Mouse (Mus musculus) induced T-regulatory cell, adult 2 months (primary cell): ENCODE measurements at regions not wholly inside any gene's neighbourhood (a gene's known extent, or its start where the extent isn't known, plus 50 kb on each side); places are given as distances from the start of the nearest gene placed in this dataset.
"Not testable (repeated sequence)": the region's sequence is repeated elsewhere in the genome, so short reads cannot be mapped to it uniquely, and the experiment has no call there.

Source experiments
- DNase-seq: peaks from one replicate; pipeline ENCODE4 v3.0.0-alpha.2; 2012; ENCODE audit warnings: low read depth

DNA sequence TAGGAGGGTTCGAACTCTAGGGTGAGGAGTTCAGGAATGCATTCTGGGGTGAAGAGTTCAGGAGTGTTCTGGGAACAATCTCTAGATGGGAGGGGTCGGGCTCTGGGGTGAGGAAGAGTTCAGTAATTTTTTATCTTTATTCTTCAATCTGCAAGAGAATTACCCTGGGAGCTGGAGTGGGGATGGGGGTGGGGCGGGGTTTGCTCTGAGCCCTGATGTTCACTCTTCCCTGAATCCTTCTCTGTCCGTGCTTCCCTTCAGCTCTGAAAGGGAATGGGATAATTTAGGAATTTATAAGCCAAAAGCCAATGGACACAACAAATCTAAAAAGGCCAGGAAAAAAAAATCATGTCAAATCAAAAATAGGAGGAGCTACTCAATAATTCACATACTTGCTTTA lies 122.8 kb upstream of the Trim24 start:
- not testable (repeated sequence) for DNase-seq

DNA sequence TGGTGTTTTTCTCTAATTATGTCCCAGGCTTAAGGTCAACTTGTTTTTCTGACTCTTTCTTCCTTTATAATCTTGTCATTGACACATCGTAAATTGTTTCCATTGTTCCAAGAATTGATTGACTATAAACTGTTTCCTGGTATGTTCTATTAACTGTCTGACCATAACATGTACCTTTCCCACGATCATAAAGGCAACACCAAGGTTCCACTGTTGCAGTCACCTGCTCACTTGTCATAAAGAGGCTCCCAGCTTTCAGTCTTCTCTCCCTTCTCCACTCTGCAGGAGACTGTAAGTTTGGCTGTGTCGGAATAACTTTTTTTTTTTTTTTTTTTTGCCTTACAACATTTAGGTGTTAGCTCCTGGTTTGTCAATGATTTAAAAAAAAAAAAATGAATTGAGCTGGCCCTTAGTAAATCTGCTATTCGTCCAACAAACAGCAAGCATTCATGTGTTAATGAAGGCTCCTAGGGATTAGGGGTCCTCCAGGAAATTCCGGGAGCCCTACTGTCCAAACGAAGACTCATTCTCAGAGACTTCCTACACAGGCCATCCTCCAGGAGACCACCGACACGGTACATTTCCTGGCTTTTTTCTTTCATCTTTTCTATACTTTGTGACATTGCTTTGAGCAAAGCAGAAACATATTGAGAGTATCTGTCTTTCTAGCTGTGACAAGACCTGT lies 122.2 kb upstream of the Trim24 start:
- no peak for DNase-seq

GRCm38 (mm10) chr6:37749016-37749415 lies 121.6 kb upstream of the Trim24 start:
- DNase-seq = no peak

- DNase-seq = no peak
Observed at GRCm38 (mm10) chr6:37750271-37750670, 120.3 kb upstream of the Trim24 start.

- DNase-seq = no peak
Observed at GRCm38 (mm10) chr6:37751701-37752100, 118.9 kb upstream of the Trim24 start.

DNA sequence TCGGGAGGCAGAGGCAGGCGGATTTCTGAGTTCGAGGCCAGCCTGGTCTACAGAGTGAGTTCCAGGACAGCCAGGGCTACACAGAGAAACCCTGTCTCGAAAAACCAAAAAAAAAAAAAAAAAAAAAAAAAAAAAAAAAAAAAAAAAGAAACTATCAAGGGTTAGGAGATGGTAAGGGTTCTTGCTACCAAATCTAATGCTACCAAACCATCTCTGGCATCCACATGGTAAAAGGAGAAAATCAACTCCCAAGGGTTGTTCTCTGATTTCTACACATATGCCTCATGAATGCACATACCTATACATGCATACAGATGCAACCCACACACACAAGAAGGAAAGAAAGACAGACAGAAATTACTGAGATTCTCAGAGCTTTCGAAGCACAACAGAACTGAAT lies 109.6 kb upstream of the Trim24 start:
- not testable (repeated sequence) for DNase-seq

DNA sequence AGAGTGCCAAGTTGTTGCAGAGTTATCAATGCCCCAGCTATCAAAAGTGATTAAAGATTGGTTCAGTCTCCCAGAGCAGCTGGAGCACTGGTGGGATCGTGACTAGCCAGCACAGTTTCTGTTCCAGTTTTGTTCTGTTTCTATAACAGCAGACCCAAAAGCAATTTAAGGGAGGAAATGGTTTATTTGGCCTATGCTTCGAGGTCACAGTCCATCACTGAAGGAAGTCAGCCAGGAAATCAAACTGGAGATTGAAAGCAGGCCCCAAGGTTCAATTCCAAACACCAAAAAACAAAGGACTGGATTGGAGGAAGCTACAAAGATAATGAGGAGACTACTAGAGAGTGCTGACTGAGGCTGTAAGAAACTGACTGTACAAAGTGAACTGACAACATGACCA lies 107.6 kb upstream of the Trim24 start:
- no peak for DNase-seq

- no peak for DNase-seq
Observed at GRCm38 (mm10) chr6:37767690-37768089, 102.9 kb upstream of the Trim24 start.

GRCm38 (mm10) chr6:37773294-37773693 lies 97.3 kb upstream of the Trim24 start:
- DNase-seq = no peak

DNA sequence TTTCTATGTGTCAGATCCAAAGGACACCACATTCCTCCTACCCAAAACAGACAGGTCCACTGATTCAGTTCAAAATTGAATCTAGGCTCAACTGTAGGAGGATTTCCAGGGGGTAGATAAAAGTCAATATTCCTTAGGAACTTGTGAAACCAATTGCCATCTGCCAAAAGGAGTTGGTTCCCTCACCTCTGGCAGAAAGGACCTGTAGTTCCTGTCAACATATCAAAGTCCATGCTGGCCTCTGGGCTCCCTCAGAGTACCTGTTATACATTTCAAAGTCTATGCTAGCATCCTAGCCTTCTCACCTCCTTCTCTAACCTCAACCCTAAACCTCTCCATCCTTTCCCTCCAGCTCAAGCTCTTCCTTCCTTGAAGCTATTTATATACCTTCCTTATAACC lies 95.5 kb upstream of the Trim24 start:
- DNase-seq = no peak

DNA sequence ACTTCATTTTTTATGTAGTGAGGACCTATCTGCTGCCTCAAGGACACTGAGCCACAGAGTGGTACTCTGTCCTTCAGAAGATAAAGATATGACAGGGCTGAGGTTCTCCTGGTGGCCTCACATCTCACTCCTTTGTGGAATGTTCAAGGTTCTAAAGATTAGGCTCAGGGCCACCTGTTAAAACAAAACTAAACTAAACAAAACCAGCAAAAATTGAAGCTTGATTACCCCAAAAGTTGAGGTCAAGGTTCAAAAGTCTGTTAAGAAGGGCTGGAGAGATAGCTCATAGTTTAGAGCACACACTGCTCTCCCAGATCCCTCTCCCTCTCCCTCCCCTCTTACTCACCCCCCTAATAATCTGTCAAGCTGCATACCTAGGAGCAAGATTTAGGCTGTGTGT lies 90.7 kb upstream of the Trim24 start:
- no peak for DNase-seq

GRCm38 (mm10) chr6:37781894-37782293 lies 88.7 kb upstream of the Trim24 start:
- no peak for DNase-seq

- peak; percentile 4 for DNase-seq
Observed at GRCm38 (mm10) chr6:37785280-37785679, 85.3 kb upstream of the Trim24 start.

- peak; percentile 32 for DNase-seq
Observed at GRCm38 (mm10) chr6:37785741-37786140, 84.9 kb upstream of the Trim24 start.

DNA sequence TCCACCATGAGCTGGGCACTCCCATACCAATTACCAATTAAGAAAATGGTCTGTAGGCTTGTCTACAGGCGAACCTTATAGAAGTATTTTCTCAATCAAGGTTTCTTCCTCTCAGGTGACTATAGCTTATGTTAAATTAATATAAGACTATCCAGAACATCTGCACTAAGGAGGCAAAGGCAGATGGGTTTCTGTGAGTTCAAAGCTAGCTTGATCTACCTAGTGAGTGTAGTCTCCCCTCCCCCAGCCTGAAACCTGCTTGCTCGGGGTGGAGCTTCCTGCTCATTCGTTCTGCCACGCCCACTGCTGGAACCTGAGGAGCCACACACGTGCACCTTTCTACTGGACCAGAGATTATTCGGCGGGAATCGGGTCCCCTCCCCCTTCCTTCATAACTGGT lies 82.8 kb upstream of the Trim24 start:
- not testable (repeated sequence) for DNase-seq

DNA sequence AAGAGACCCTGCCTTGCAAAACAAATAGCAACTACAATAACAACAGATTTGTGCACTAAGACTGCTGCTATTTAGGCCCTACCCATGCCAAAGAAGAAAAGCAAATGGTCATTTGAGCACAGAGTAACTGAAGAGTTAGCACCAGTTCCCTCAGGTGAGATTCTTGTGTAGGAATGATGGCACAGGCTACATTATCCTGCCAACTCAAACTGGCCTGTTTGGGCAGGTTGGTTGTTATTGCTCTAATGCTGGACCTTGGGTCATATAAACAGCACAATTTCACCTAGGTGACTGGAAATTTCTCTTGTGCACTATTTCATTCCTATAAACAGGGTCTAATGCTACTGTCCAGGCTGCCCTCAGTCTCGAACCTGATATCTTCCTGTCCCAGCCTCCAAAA lies 79.7 kb upstream of the Trim24 start:
- DNase-seq = no peak

GRCm38 (mm10) chr6:37794211-37794610 lies 76.4 kb upstream of the Trim24 start:
- no peak for DNase-seq

GRCm38 (mm10) chr6:37795001-37795400 lies 75.6 kb upstream of the Trim24 start:
- DNase-seq = no peak

- DNase-seq = no peak
Observed at GRCm38 (mm10) chr6:37803231-37803630, 67.4 kb upstream of the Trim24 start.

DNA sequence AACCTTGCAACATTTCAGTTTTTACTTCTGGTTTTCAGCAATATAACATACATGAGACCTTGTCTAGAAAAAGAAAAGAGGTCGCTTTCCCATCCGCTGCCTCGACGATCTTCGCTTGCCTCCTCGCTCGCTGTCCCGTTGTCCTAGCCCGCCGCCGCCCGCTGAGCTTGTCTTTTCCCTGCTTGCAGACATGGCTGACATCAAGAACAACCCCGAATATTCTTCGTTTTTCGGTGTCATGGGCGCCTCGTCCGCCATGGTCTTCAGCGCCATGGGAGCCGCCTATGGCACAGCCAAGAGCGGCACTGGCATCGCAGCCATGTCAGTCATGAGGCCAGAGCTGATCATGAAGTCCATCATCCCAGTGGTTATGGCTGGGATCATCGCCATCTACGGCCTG lies 64.7 kb upstream of the Trim24 start:
- DNase-seq = not testable (repeated sequence)

DNA sequence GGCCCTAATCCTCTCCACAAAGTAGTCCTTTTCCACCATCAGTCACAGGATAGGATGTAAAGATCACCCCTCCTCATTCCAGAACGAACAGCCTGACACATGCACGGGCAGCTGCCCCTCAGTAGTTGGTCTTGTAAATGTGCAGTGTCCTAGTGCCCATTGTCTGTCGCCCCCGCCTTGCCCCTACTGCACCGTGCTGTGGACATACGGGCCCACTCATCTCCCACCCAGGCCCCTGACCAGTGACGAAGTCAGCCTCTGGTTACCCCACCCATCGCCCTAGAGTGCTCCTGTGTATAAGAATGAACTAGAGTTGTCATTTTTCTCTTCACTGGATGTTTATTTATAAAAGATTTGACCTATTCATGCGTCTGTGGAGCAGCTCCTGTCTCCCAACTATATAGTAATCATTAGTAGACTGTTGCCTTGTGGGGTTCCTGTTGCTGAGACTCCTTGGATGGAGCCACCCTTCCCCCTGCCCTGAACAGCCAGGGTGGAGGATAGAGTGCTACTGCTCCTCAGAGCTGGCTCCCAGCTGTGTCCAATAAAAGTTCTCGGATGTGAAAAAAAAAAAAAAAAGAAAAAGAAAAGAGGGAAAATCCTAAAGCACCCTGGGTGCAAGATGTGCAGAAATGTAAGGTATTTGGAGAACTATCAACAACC lies 64.0 kb upstream of the Trim24 start:
- DNase-seq = not testable (repeated sequence)

DNA sequence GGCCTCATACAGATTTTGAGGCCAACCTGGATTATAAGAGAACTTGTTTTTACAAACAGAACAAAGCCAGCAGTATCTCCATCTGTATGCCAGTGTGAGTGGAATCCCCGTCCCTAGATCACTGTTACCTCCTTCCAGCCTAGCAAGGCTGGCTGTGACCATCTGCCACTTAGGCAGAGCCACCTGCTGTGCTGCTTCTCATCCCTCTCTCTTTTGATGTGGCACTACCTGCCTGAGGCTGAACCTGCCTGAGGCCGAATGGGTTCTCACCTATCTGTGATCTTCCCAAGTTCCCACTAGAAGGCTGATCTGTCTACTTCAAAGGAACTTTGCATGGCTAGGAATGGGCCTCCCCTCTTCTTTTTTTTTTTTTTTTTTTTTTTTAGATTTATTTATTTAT lies 55.4 kb upstream of the Trim24 start:
- not testable (repeated sequence) for DNase-seq
